Mouse (Mus musculus) midbrain, embryonic 12.5 days (tissue): Measurements from ENCODE around the gene Ppm1g. TPM values are rescaled to one million over a fixed set of nuclear protein-coding genes. Genes with fewer than 3 reads are reported as not detected.

ENCODE experiments used
- ATAC-seq: fragments of 200-750 bp; cut with Nextera tagmentation; 2 replicates; pipeline ENCODE4 v1.8.0; 2017; ENCODE audit warnings: low read depth, moderate TSS enrichment, moderate library complexity; ENCODE audit not compliant: low FRiP score
- H3K27ac ChIP-seq: fragments of 300-500 bp; sonication (generic); replicated peaks from 2 replicates; pipeline ENCODE4 v1.5.1; 2016; ENCODE audit warnings: mild to moderate bottlenecking
- H3K27me3 ChIP-seq: fragments of 300-500 bp; sonication (generic); 2 replicates; pipeline ENCODE4 v1.6.1; 2016; ENCODE audit warnings: mild to moderate bottlenecking
- H3K36me3 ChIP-seq: fragments of 300-500 bp; sonication (generic); 2 replicates; pipeline ENCODE4 v1.6.1; 2016
- H3K4me1 ChIP-seq: fragments of 300-500 bp; sonication (generic); 2 replicates; pipeline ENCODE4 v1.6.1; 2016
- H3K4me2 ChIP-seq: fragments of 300-500 bp; sonication (generic); replicated peaks from 2 replicates; pipeline ENCODE4 v1.6.1; 2016; ENCODE audit warnings: mild to moderate bottlenecking, moderate library complexity
- H3K4me3 ChIP-seq: fragments of 300-500 bp; sonication (generic); 2 replicates; pipeline ENCODE4 v1.5.1; 2016; ENCODE audit warnings: mild to moderate bottlenecking
- H3K9ac ChIP-seq: fragments of 300-500 bp; sonication (generic); replicated peaks from 2 replicates; pipeline ENCODE4 v1.6.1; 2016; ENCODE audit warnings: mild to moderate bottlenecking, moderate library complexity
- H3K9me3 ChIP-seq: fragments of 300-500 bp; sonication (generic); 2 replicates; pipeline ENCODE4 v1.6.1; 2016; ENCODE audit warnings: mild to moderate bottlenecking
- WGBS: fragments of 180-500 bp; shearing (Covaris S2); methylation state at CpG from one replicate; pipeline ENCODE4 v1.1.7; 2016; 5-methylcytosine and 5-hydroxymethylcytosine counted together
- polyA plus RNA-seq: library from polyadenylated mRNA; unstranded; fragments of >200 nt; fragmentation: Nextera tagmentation; extraction: Ambion mirVana; gene quantifications from 2 replicates; pipeline ENCODE4 v1.2.1, GENCODE M21; 2016

Gene Ppm1g
- polyA plus RNA-seq, 1 experiment from 2014 or later, result 163 TPM

GRCm38 (mm10) chr5:31197072-31197471, 23.4 kb downstream of the Ppm1g start:
- peaks cover 62% of the 10 kb centered on the region for H3K36me3 ChIP-seq
- 95% methylated on average over 12 of the region's 12 CpGs for WGBS

GRCm38 (mm10) chr5:31196207-31196606, 24.3 kb downstream of the Ppm1g start:
- peaks cover 62% of the 10 kb centered on the region for H3K36me3 ChIP-seq
- H3K9ac ChIP-seq, result no peak overlapping the region
- no peaks in the 10 kb centered on the region for H3K27me3 ChIP-seq
- no peak overlapping the region for H3K27ac ChIP-seq
- no peak overlapping the region for H3K4me2 ChIP-seq
- H3K4me3 ChIP-seq, result no peak overlapping the region
- H3K4me1 ChIP-seq, result peaks cover 32% of the 10 kb centered on the region
- ATAC-seq, result no peak
- peaks cover 5% of the 10 kb centered on the region for H3K9me3 ChIP-seq
- WGBS, result 95% methylated on average over 10 of the region's 10 CpGs

More at GRCm38 (mm10) chr5:31197072-31197471, 23.4 kb downstream of the Ppm1g start:
- H3K4me1 ChIP-seq, result peaks cover 30% of the 10 kb centered on the region
- ATAC-seq, result no peak
- peaks cover 5% of the 10 kb centered on the region for H3K9me3 ChIP-seq
- H3K4me2 ChIP-seq, result no peak overlapping the region
- H3K27me3 ChIP-seq, result no peaks in the 10 kb centered on the region
- no peak overlapping the region for H3K27ac ChIP-seq
- no peak overlapping the region for H3K9ac ChIP-seq
- H3K4me3 ChIP-seq, result no peak overlapping the region

GRCm38 (mm10) chr5:31195671-31196070, 24.8 kb downstream of the Ppm1g start:
- peaks cover 66% of the 10 kb centered on the region for H3K36me3 ChIP-seq

DNA sequence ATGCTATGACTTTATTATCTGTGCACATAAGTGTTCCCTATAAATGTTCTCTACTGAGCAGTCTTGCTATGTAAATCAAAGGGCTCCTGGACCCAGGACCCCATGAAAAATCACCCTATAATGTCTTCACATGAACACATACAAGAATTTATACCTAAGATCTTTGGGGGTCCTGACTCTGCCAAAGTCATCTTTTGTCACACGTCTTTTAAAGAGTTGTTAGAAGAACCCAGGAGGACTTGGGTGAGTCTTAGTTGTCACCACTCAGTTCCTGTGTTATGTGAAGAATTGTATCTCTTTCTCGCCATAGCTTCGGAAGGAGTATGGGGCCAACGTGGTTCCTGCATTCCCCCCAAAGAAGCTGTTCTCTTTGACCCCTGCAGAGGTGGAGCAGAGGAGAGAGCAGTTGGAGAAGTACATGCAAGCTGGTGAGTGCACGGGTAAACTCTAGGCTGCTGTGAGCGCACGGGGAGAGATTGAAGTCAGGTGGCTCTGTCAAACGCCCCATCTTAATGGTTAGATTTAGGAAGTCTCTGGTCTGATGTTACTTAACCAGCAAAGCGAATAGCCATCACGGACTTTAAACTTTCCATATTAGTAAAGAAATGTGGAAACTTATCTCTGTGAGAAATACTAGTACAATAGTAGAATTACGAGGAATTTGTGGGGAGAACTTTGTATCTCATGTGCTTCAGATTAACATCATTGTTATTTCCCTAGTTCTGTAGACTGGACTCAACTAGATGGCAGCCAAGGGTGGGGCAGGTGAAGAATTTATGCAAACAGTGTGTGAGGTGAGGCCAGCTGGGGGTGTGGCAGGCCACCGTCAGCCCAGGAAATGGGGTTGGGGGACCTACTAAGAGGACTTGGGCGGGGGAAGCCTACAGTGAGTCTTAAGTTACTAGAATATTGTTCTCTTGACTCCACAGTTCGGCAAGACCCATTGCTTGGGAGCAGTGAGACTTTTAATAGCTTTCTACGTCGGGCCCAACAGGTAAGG, 25.7 kb downstream of the Ppm1g start:
- Histone ChIP-seq H3K27me3 (no peaks in the 10 kb centered on the region), H3K9ac (no peak overlapping the region), H3K4me2 (peak overlapping the region; percentile 90), H3K9me3 (no peaks in the 10 kb centered on the region), H3K4me1 (peaks cover 20% of the 10 kb centered on the region), H3K4me3 (peak overlapping the region; percentile 90), H3K36me3 (peaks cover 66% of the 10 kb centered on the region), H3K27ac (no peak overlapping the region)
- WGBS, result 91% methylated on average over 16 of the region's 16 CpGs
- no peak for ATAC-seq

More at GRCm38 (mm10) chr5:31195671-31196070, 24.8 kb downstream of the Ppm1g start:
- no peak overlapping the region for H3K4me3 ChIP-seq
- H3K27me3 ChIP-seq, result no peaks in the 10 kb centered on the region
- peaks cover 5% of the 10 kb centered on the region for H3K9me3 ChIP-seq
- WGBS, result 94% methylated on average over 4 of the region's 4 CpGs
- no peak for ATAC-seq
- H3K9ac ChIP-seq, result no peak overlapping the region
- no peak overlapping the region for H3K4me2 ChIP-seq
- peaks cover 26% of the 10 kb centered on the region for H3K4me1 ChIP-seq
- no peak overlapping the region for H3K27ac ChIP-seq

DNA sequence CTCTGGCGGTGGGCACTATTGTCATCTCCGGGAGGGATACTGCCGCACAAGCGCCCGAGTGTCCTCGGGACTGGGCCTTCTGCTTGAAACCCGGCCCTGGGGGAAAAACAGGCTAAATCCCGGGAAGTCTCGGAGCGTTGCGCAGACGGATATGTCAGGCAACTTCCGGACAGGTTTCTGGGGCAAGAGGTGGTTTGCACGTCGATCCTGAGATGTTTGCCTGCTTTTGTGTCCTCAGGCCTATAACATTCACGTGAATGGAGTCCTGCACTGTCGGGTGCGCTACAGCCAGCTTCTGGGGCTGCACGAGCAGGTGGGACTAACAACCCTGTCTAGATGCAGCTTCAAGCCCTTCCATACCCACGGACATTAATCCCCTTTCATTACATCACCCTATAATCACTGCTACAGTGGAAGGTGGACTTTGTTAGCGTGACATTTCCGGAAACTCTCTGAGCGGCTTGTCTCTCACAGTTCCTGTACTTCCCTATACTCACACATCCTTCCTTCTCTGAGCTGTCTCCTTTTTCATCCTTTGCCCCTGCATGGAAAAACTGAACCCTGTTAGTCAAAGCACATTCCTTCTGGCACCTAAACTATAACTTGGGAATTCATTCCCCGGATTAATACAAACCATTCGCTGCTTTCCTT, 26.7 kb downstream of the Ppm1g start:
- Histone ChIP-seq H3K27me3 (no peaks in the 10 kb centered on the region), H3K36me3 (peaks cover 62% of the 10 kb centered on the region), H3K9ac (peak overlapping the region; percentile 91), H3K9me3 (no peaks in the 10 kb centered on the region), H3K27ac (peak overlapping the region; percentile 73), H3K4me3 (peak overlapping the region; percentile 90), H3K4me1 (peaks cover 20% of the 10 kb centered on the region), H3K4me2 (peak overlapping the region; percentile 90)
- WGBS, result 15% methylated on average over 25 of the region's 25 CpGs
- no peak for ATAC-seq

DNA sequence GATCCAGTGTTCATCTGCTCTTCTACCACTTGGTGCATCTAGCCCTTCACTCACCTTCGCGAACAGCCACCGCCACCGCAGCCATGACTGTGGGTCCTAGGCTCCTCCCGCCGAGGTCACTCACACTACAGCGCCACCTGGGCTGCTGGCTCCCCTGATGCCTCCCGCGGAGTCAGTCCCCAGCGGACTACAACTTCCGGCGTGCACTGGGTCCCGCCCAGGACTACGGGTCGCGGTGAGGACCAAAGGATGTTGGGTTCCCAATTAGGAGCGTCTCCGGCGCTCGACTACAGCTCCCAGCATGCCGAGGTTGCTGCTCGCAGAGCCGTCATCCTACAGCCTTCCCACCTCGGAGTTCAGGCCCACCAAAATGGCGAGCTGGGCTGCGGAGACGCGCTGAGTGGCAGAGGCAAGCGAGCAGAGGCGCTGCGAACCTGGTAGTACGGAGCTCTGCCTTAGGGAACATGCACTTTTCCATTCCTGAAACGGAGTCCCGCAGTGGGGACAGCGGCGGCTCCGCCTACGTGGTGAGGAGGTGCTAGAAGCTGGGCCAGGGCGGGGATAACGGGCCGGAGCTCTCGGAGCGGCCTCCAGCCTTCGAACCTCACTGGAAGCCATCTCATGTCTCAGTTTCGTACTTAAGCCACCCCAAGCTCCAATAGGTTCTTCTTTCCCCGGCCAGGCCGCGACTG, 27.4 kb downstream of the Ppm1g start, which contains the start of the genes Snx17 and Eif2b4:
Snx17 (plus strand) TSS at position 289 of the 692 bp plus-strand sequence.
Eif2b4 (minus strand) TSS at position 492 of the 692 bp plus-strand sequence.
- peak within 1 kb of the TSS; percentile 91 for H3K9ac ChIP-seq
- WGBS, result under 1% methylated on average over 48 of the region's 48 CpGs
- ATAC-seq, result peak; percentile 95
- peak within 1 kb of the TSS; percentile 90 for H3K4me2 ChIP-seq
- peaks cover 62% of the 10 kb centered on the region for H3K36me3 ChIP-seq
- H3K4me1 ChIP-seq, result peaks cover 20% of the 10 kb centered on the region
- H3K9me3 ChIP-seq, result no peaks in the 10 kb centered on the region
- peak within 1 kb of the TSS; percentile 90 for H3K4me3 ChIP-seq
- peak within 1 kb of the TSS; percentile 73 for H3K27ac ChIP-seq
- H3K27me3 ChIP-seq, result no peaks in the 10 kb centered on the region

GRCm38 (mm10) chr5:31192045-31192938, 28.2 kb downstream of the Ppm1g start:
- WGBS, result 14% methylated on average over 42 of the region's 42 CpGs
- H3K27me3 ChIP-seq, result no peaks in the 10 kb centered on the region
- peaks cover 62% of the 10 kb centered on the region for H3K36me3 ChIP-seq
- H3K4me3 ChIP-seq, result peak overlapping the region; percentile 90
- no peaks in the 10 kb centered on the region for H3K9me3 ChIP-seq
- peak overlapping the region; percentile 90 for H3K4me2 ChIP-seq
- peak overlapping the region; percentile 72 for H3K27ac ChIP-seq
- peak overlapping the region; percentile 91 for H3K9ac ChIP-seq
- peaks cover 20% of the 10 kb centered on the region for H3K4me1 ChIP-seq
- peak; percentile 64; the same call in 1 of the 2 replicates for ATAC-seq

GRCm38 (mm10) chr5:31190201-31190600, 30.3 kb downstream of the Ppm1g start:
- Histone ChIP-seq H3K27ac (no peak overlapping the region), H3K36me3 (peaks cover 47% of the 10 kb centered on the region), H3K4me1 (peaks cover 20% of the 10 kb centered on the region), H3K4me3 (no peak overlapping the region), H3K9me3 (no peaks in the 10 kb centered on the region), H3K4me2 (no peak overlapping the region), H3K9ac (no peak overlapping the region), H3K27me3 (no peaks in the 10 kb centered on the region)
- ATAC-seq, result no peak
- WGBS, result 89% methylated on average over 9 of the region's 9 CpGs

DNA sequence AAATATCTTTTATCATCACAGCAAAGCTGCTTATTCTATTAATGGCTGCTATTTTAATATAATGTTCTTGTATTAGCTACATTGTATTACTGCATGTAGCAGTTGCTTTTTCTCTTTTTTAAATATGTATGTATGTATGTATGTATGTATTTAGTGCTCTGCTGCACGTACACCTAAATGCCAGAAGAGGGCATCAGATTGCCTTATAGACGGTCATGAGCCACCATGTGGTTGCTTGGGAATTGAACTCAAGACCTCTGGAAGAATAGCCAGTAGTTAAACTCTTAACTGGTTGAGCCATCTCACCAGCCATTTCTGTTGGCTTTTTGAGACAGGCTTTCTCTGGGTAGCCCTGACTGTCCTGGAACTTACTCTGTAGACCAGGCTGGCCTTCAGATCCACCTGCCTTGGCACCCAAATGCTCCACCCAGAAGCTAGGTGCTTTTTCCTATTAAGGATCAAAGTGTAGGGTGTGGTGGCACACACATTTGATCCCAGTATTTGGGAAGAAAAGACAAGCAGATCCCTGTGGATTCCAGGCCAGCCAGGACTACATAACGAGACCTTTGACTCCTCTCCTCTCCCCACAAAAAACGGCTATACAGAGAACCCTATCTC, 32.2 kb downstream of the Ppm1g start:
- ATAC-seq, result no peak
- Histone ChIP-seq H3K4me3 (no peak overlapping the region), H3K27me3 (no peaks in the 10 kb centered on the region), H3K27ac (no peak overlapping the region), H3K9ac (no peak overlapping the region), H3K4me2 (no peak overlapping the region), H3K4me1 (peaks cover 9% of the 10 kb centered on the region), H3K9me3 (no peaks in the 10 kb centered on the region), H3K36me3 (peaks cover 40% of the 10 kb centered on the region)
- WGBS, result 81% methylated on average over 4 of the region's 4 CpGs

GRCm38 (mm10) chr5:31183678-31184077, 36.8 kb downstream of the Ppm1g start:
- 64% methylated on average over 4 of the region's 4 CpGs for WGBS
- Histone ChIP-seq H3K27ac (no peak overlapping the region), H3K27me3 (no peaks in the 10 kb centered on the region), H3K4me3 (no peak overlapping the region), H3K9me3 (no peaks in the 10 kb centered on the region), H3K4me1 (peaks cover 9% of the 10 kb centered on the region), H3K4me2 (no peak overlapping the region), H3K9ac (no peak overlapping the region), H3K36me3 (peaks cover 19% of the 10 kb centered on the region)
- no peak for ATAC-seq
